Mouse (Mus musculus): Measurements from ENCODE around the gene Ccser1.

Gene Ccser1

DNA sequence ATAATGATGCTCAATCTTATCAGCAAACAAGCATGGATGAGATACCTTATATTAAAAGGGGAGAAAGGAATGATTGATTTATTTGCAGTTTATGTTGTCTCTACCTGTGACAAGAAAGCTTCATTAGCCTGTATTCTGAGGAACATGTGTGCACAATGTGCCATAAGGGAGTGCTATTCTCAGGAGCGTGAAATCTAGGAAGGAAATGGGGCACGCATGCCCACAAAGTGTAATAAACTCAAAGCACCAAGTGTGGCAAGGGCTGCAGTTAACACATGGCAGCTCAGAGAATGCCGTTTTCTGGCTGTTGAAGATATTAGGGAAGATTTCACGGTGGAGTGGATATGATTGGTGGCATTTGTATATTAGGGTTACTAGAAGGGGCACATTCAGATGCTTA is 434.8 kb downstream of the Ccser1 start:
- in situ Hi-C loops (cut with MboI; ENCODE audit: low sequenced_read_pairs): no loop called here

DNA sequence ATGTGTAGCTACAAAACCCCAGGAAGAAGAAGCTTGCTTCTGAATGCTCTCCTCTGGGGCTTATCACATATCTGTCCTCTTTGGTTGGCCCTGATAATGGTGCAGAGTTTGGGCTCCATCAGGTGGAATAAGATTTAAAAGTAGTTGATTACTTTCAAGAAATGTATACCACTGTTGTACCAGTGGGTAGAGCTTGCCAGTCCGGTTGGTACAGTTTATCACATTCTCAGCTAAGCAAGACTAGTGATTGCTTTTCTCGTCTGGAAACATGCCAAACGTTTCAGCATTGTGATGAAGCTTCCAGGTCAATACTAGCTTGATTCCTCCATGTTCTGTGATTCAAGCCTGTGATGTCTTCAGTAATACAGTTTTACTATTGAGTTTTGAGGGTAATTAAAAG is 441.6 kb downstream of the Ccser1 start:
- in situ Hi-C loops (cut with MboI; ENCODE audit: low sequenced_read_pairs): no loop called here

DNA sequence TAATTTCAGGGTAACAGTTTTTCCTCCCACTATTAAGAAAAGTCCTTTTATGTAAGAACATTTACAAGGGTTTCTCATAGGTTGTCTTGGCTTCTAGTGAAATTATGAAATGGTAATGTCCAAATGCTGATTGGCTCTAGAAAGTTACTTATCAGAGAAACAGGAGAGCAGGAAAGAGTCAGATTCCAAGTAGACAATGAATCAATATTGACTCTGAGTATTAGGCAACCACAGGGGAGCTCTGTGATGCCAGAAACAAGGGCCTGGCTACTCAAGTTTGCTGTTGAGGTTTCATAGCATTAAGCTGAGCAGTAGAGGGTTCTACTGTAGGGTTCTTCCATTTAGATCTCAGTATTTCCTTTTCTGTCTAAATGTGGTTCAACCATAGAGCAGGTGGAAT is 481.3 kb downstream of the Ccser1 start:
- in situ Hi-C loops (cut with MboI; ENCODE audit: low sequenced_read_pairs): no loop called here

DNA sequence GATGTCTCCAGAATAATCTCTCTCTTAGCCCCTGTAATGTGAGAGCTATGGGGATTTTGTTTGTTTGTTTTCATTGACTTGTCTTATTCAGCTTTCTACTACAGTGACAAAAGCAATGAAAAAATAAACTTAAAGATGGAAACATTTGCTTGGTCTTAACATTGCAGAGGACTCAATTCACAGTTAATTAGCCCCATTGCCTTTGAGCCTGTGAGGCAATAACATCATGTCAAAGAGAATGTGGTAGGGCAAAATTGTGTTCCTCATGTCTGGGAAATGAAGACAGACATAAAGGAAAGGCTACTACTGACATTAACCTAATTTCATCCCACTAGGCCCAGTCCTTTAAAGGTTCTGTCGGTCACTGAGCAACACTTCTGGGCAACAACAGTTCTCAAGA is 484.4 kb downstream of the Ccser1 start:
- in situ Hi-C loops (cut with MboI; ENCODE audit: low sequenced_read_pairs): no loop called here

DNA sequence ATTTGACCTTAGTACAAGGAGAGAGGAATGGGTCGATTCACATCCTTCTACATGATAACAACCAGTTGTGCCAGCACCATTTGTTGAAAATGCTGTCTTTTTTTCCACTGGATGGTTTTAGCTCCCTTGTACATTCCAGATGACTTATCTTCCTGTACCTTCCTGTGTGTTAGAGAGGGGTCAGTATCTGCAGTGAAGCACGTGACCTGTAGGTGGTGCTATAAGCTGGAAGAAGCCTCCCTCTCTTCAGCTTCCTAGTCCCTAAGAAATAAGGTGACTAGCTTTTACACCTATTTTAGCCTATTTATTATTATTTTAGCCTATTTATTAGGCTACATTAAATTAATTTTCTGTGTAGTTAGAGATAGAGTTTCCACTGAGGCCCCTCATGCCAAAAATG is 506.9 kb downstream of the Ccser1 start:
- in situ Hi-C loops (cut with MboI; ENCODE audit: low sequenced_read_pairs): no loop called here

DNA sequence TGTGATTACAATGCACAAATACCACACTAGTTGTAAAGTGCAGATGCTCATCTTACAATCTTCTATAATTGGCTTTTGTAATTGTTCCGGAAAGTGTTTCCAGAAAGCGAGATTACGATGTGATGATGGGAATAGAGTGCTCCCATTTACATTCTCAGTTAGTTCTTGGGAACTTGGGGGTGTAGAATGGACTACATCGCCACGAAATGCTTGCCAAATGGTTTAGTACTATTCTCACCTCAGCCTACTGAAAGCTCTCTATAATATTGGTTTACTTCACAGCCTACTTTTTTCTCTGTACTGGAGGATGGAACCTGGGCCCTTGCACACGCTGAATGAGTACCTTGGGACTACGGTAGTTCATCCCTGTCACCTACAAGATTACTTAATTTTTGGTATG is 522.9 kb downstream of the Ccser1 start:
- in situ Hi-C loops (cut with MboI; ENCODE audit: low sequenced_read_pairs): no loop called here

DNA sequence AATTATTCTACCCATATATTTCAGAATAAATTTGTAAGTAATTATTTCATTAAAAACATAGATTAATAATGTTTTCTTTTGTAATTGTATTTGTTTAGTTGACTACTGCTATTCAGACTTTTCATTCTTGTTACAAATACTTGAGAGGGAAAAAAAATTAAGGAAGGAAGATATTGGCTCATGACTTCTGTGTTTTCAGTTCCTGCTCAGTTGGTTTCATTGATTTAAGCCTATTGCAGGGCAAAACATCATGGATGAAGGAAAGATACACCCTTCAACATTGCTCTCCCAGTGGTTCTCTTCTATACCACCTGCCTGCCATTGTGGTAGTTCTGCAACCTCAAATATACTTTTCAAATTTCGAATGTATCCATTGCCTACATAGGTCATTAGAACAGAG is 541.1 kb downstream of the Ccser1 start:
- in situ Hi-C loops (cut with MboI; ENCODE audit: low sequenced_read_pairs): no loop called here

DNA sequence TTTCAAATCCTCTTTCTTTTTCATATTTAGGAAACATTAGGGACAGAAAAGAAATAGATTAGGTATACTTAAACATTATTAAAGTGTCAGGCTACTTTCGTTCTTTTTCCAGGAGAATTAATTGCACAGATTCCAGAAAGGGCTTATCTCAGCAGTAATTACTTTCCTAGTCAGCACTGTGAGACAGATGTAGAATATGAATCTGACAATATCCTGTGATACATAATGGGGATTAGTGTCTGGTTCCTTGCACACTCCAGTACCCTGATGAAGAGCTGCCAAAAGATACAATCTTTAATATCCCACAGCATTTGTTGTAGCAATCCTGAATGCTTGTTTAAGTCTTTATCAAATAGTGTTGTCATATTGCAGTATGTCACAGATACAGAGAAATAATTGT is 548.9 kb downstream of the Ccser1 start:
- in situ Hi-C loops (cut with MboI; ENCODE audit: low sequenced_read_pairs): no loop called here

DNA sequence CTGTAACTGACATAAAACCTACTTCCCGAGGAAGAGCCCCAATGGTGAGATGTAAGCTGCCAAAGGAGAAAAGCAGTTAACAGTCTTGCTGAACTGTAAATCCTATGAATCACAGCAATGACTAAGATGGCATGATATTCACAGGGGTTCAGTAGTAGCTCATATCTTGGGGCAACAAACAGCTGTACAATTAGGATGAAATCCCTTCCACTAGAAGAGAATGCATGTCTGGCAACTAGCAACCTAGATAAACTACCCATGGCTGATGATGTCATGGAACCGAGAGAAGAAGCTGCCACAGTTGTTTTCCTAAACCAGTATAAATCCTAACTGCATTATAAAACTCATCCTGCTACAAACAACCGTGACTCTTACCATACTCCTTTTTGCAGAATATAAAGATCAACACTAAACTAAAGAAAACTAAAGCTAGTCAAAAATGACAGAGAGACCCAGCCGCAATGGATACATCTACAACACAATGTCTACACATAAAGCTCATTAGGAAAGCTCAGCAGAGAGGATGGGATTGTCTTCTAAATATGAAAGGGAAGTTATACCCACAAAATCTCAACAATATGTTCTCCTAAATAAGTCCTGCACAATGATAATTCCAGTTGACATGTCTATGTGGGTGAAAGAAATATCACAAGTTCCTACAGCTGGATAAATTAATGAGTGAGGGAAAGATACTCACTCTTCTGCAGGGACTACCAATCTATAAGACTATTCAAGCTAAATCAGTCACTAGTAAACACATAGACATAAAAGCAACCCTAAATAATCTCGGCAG is 550.2 kb downstream of the Ccser1 start:
- in situ Hi-C loops (cut with MboI; ENCODE audit: low sequenced_read_pairs): no loop called here

DNA sequence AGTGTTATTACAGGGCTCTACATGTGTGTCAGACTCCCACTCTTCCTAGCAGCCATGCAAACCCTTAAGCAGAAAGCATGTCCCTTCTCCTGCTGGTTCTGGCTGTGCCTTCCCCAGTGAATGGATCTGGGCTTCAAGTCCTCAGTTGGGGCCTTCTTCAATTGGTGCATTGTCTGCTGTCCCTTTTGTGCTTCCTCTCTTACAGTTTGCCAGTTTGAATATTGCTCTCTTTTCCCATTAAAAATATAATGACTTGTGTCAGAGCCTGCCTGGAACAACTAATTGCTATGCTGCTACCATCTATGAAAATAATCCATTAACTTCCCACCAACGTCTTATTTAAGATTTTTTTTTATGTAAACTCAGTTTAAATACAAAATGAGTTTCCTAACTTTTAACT is 566.2 kb downstream of the Ccser1 start:
- in situ Hi-C loops (cut with MboI; ENCODE audit: low sequenced_read_pairs): no loop called here

DNA sequence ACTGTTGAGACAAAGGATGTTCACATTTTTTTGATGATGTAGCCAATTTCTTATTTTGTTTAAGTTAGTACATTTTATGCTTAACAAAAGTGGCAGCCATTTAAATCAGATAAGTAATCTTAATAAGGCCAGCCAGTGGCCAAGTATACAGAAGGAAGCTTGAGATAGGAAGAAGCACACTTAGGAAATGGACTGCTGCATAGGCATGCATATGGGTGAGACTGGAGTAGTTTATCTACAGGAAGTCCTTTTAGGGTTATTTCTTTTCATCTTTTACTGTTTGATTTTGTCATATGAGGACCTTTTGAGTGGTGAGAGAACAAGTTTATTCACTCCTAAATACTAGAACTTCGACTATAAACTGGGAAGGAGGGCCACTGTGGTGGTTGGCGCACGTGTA is 582.0 kb downstream of the Ccser1 start:
- in situ Hi-C loops (cut with MboI; ENCODE audit: low sequenced_read_pairs): no loop called here

DNA sequence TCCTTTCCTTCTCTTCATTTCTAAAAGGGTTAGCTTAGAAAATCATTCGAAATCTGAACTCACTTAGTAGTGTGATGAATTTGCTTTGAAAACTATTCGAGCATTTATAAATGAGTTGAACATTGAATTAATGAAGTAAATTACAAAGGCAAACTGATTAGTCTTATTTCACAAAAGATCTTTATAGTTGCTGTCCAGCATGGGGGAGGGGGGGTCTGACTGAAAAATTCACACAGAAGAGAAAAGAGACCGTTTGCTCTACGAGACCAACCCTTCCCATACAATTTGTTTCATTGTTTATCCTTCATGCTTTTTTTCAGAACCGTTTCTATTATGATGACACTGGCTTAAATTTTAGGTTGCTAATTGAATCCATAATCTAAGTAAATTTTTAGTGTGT is 583.3 kb downstream of the Ccser1 start:
- in situ Hi-C loops (cut with MboI; ENCODE audit: low sequenced_read_pairs): no loop called here

DNA sequence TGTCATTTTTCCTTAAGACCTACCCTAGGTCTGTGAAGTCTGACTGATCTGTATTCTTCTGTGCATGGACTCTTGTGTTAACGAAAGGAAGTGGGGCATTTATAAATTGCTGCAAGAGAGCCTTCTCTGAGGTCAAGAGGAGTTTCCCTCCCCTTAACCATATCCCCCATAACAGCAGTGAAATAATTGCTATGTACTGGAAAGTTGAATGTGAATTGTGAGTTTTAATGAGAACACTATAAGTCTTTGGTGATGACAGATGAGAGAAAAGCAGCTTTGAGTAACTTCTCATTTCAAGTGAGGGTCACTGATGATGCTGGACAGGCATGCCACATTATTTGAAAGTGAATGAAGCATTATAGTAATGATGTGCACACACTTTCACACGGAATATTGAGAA is 585.7 kb downstream of the Ccser1 start:
- in situ Hi-C loops (cut with MboI; ENCODE audit: low sequenced_read_pairs): no loop called here

DNA sequence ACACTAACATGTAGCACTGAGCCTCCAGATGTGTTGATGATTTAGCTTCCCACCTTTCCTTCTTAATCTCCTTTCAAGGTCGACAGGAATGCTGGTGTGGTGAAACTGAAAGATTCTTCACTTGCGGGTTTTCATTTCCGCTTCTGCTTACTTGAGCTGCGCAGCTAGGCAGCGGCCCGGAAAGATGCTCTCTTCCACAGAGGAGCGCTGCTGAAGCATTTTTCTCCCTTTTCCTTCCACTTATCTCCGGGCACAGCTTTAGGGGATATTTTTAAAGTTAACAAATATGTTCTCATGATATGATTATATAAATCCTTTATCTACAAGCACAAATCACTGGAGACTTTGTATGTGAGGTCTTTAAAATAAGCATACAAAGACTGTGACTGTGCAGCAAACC is 587.0 kb downstream of the Ccser1 start:
- in situ Hi-C loops (cut with MboI; ENCODE audit: low sequenced_read_pairs): no loop called here

DNA sequence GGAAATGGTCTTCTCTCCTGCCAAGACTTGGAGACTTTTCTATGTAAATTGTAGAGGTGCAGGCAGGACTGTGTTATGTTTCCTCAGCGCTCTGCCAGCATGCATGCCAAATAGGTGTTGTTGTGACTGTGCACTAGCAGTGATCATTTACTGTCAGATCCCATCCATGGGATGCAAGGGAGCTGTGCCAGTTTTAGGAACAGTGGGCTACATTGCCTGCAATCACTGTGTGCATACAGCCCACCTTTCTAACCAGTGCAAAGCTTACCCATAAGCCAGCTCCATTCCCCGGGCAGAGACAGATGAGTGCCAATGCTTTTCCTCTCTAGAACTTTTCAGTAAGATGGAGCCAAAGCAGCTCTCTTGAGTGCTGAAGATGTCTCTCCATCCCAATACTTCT is 606.6 kb downstream of the Ccser1 start:
- in situ Hi-C loops (cut with MboI; ENCODE audit: low sequenced_read_pairs): no loop called here

DNA sequence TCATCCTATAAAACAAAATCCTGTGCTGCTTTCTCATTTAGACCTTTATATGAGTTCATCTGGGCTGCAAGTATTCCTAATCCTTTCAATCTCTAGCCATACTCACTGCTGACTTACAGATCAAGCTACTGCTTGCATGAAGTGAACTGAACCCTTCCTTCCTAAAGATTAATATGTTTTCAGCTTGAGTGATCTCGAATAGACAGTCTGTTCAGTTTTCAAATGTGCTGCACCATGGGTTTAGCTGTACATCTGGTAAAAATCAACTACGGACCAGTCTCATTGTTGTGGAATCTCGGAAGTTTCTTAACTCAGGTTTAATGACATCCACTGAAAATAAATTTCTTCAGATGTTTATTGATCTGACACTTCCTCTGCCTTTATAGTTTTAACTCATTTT is 620.8 kb downstream of the Ccser1 start:
- in situ Hi-C loops (cut with MboI; ENCODE audit: low sequenced_read_pairs): no loop called here

DNA sequence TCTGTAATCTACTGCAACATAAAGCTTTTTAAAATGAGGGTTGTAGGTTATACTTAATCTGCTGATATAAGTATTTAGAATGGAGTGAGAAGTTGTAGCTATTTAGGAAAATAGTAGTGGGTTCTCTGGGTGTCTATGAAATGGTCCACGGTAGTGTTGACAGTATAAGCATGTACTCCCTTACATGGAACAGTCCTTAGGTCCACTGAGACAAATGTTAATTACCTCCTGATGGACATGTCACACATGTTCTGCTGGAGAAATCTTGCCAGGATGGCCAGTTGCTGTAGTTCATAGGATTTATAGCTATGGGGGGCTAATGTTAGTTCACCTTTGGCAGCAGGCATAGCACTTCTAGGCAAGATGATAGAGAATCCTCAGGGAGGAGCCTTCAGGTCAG is 625.4 kb downstream of the Ccser1 start:
- in situ Hi-C loops (cut with MboI; ENCODE audit: low sequenced_read_pairs): no loop called here

DNA sequence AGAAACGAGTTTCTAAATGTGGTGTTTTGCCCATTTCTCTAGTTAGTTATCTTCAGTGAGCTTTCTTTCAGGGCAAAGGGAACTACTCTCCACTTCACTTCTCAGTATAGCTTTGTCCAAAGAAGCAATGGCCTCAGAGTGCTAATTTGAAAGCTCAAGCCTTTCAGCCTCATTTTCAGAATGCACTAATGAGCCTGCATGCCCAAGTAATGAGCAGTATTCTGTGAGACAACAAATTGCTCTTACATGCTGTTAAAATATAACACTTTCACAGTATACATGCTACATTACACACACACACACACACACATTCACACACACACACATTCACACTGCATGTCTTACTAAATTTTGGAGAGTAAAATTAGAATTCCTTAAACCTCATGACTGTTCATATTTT is 637.6 kb downstream of the Ccser1 start:
- in situ Hi-C loops (cut with MboI; ENCODE audit: low sequenced_read_pairs): no loop called here

DNA sequence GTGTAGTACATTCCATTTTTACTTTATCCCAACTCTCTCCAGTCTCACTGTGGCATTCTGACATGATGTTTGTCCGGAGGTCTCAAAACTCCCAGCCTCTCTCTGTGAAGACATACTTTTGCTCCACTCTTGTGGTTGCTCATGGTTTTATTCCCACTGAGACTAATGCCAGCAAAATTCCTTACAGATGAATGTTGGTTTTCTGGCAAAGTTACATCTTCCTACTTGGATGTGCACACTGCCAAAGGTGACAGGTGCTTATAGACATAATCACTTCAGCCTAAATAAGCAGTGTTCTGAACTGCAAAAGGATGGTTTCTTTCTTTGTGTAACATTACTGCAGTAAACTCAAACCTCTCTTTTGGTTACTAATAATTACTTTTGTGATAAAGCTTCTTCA is 696.2 kb downstream of the Ccser1 start:
- in situ Hi-C loops (cut with MboI; ENCODE audit: low sequenced_read_pairs): no loop called here

DNA sequence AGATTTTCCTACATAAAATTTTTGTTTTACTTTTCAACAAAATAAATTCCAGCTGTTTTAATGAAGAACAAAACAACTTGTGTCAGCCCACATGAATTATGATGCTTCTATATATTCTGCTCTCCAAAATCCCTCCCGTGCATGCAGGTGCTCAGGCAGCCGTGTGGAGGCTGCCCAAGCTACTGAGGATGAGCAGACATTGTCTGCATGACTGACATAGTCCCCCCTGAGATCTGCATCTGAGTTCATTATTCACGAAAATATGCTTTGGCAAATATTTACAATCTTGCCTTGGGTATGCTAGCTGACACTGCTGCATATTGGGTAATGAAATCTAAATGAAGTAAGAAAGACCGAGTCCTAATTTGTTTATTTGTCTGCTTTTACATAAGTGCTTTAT is 718.1 kb downstream of the Ccser1 start:
- in situ Hi-C loops (cut with MboI; ENCODE audit: low sequenced_read_pairs): no loop called here

DNA sequence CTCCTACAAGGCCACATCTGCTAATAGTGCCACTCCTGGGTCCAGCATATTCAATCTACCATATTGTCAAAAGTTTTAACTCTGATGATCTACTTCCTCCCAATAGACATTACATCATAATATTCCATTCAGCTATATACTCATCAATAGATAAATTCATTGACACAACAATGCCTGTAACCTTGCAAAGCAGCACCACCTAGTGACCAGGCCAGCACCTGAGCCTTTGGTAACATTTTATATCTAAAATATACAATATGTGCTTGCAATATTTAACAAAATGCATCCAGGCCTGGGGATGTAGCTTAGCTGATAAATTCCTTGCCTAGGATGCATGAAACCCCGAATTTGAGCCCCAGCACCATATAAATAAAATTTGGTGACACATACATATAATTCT is 722.6 kb downstream of the Ccser1 start:
- in situ Hi-C loops (cut with MboI; ENCODE audit: low sequenced_read_pairs): no loop called here

DNA sequence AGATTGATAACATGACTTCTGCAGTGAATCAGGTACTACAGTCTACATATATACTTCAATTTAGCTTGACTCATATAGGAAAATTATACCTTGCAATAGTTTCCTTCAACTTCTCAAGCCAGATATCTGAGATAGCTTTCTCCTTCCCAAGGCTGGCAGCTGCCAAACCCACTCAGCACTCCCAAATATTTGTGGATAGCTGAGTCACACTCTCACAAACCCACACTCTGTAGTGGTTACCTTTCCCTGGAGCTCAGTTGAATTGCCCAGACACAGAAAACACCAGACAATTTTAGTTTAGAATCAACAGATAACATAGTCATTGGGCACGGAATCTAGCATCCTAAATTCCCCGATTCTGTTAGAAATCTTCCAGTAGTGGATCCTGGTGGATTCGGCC is 732.8 kb downstream of the Ccser1 start:
- in situ Hi-C loops (cut with MboI; ENCODE audit: low sequenced_read_pairs): no loop called here

DNA sequence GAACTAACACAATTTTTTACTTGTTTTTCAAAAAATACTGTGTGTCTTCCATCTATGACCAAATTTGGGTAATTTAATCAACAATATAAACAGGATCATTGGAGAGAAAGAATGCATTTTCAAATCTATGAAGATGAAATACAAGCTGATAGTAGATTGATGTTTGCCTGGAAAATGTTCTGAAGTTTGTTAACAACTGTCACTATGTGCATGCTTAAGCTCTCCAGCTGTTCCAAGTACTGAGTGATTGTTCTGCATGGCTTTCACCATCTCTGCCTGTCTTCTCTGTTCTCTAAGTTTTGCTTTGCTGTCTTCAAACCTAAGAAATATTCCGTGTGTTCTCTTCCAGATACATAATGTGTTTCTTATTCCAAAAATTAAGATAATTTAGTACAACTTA is 751.5 kb downstream of the Ccser1 start:
- in situ Hi-C loops (cut with MboI; ENCODE audit: low sequenced_read_pairs): no loop called here
